Mouse (Mus musculus) layer of hippocampus, postnatal 10 days (tissue): ENCODE data around the gene Acot12. TPM values are rescaled to one million over a fixed set of nuclear protein-coding genes. Genes with fewer than 3 reads are reported as not detected.

Experiments
- DNase-seq, 2 experiments: peaks; one replicate each; pipeline ENCODE4 v3.0.0; 2021; ENCODE audit warnings: low spot score in 2 of 2
- long read RNA-seq: library from polyadenylated mRNA; stranded (forward); transcript quantifications from one replicate; pipeline ENCODE4 v2.0.0, GENCODE M21; 2023
- total RNA-seq, 2 experiments: library from RNA; stranded (reverse); gene quantifications; 2 replicates each; pipeline ENCODE4 v1.2.3; 2021

Gene Acot12
- under 1 TPM in 1 of 2 experiments, not detected in 1; 0.22 TPM for total RNA-seq
- long read RNA-seq: 0 reads

- DNase-seq: peak; percentile 22 to 39
Observed at GRCm38 (mm10) chr13:91741280-91742047, at the start of gene Acot12. Acot12 (plus strand) TSS chr13:91741512.

- DNase-seq: no peak
Observed at GRCm38 (mm10) chr13:91693615-91694014, 47.7 kb upstream of the Acot12 start.

- no peak for DNase-seq
Observed at GRCm38 (mm10) chr13:91695406-91695805, 45.9 kb upstream of the Acot12 start.

GRCm38 (mm10) chr13:91696109-91696645 is 45.1 kb upstream of the Acot12 start:
- DNase-seq: no peak

GRCm38 (mm10) chr13:91697011-91697410 is 44.3 kb upstream of the Acot12 start:
- DNase-seq: peak; percentile 50 to 57

- no peak for DNase-seq
Observed at GRCm38 (mm10) chr13:91702337-91702736, 39.0 kb upstream of the Acot12 start.

- DNase-seq: no peak
Observed at GRCm38 (mm10) chr13:91719487-91719886, 21.8 kb upstream of the Acot12 start.

- no peak for DNase-seq
Observed at GRCm38 (mm10) chr13:91723108-91723735, 18.1 kb upstream of the Acot12 start.

- no peak for DNase-seq
Observed at GRCm38 (mm10) chr13:91723736-91724119, 17.6 kb upstream of the Acot12 start.

GRCm38 (mm10) chr13:91724211-91724610 is 17.1 kb upstream of the Acot12 start:
- no peak for DNase-seq

- DNase-seq: no peak
Observed at GRCm38 (mm10) chr13:91725130-91725529, 16.2 kb upstream of the Acot12 start.

GRCm38 (mm10) chr13:91727899-91728298 is 13.4 kb upstream of the Acot12 start:
- DNase-seq: no peak

GRCm38 (mm10) chr13:91737191-91737590 is 4.1 kb upstream of the Acot12 start:
- no peak for DNase-seq

- no peak for DNase-seq
Observed at GRCm38 (mm10) chr13:91740851-91741250, 461 bp upstream of the Acot12 start.

- no peak for DNase-seq
Observed at GRCm38 (mm10) chr13:91743180-91743579, 1.9 kb downstream of the Acot12 start.

GRCm38 (mm10) chr13:91746470-91746869 is 5.2 kb downstream of the Acot12 start:
- DNase-seq: no peak

GRCm38 (mm10) chr13:91748401-91748800 is 7.1 kb downstream of the Acot12 start:
- DNase-seq: no peak

- no peak for DNase-seq
Observed at GRCm38 (mm10) chr13:91749981-91750380, 8.7 kb downstream of the Acot12 start.

- no peak for DNase-seq
Observed at GRCm38 (mm10) chr13:91753724-91754123, 12.4 kb downstream of the Acot12 start.

GRCm38 (mm10) chr13:91754762-91755161 is 13.4 kb downstream of the Acot12 start:
- no peak for DNase-seq

- DNase-seq: no peak
Observed at GRCm38 (mm10) chr13:91756230-91756629, 14.9 kb downstream of the Acot12 start.

GRCm38 (mm10) chr13:91758316-91759048 is 17.2 kb downstream of the Acot12 start:
- no peak for DNase-seq
